ENCODE assay signal across 20 mouse cellular contexts in the genomic region with DNA sequence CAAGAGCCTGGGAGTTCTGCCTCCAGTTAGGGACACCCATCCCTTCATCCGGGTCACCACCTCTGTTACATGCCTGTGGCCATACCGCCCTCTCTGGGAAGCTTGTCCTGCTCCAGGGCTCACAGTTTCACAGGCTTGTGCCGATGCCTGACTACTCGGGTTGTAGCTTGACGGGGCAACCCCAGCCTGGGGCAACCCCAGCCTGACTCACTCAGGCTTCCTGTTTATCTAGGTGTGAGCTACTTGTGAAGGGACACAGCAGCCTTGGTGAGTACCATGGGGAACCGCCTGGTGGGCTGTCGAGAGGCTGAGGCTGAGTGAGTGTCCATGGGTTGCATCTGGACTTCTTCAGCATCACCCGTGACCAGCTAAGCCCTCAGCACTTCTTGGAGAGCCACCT. TPM values are rescaled to one million over a fixed set of nuclear protein-coding genes. Genes with fewer than 3 reads are reported as not detected.
DNase-seq lines count a peak whose midpoint lies in the region; ATAC-seq and TF ChIP-seq lines count a peak whose summit lies in the region.
"Had no signal": no experiment of that assay in that cellular context is flagged by ENCODE, and none has a peak within 500 bp of the region (broad histone marks: within the 10 kb centered on the region; RNA-seq: fewer than 3 reads in every experiment).

No protein-coding gene starts in this region.

- TF ChIP-seq EP300 in CH12.LX (IDR thresholded peaks at IDR 0.05; ENCODE audit: low read length): peak; percentile 22; the same call in 1 of the 2 replicates

- 89% methylated on average over 8 of the region's 8 CpGs for WGBS in midbrain, embryonic 11.5 days
- WGBS in midbrain, embryonic 16.5 days: 82% methylated on average over 8 of the region's 8 CpGs

- no peak overlapping the region for H3K9ac ChIP-seq in midbrain, embryonic 11.5 days (ENCODE audit: low read length)
- H3K9ac ChIP-seq in midbrain, embryonic 16.5 days (ENCODE audit: low read depth, low read length): no peak overlapping the region
- H3K9ac ChIP-seq in CH12.LX (ENCODE audit: insufficient read depth, low read depth): no peak overlapping the region
- H3K9ac ChIP-seq: embryonic facial prominence, embryonic 12.5 days; hindbrain, embryonic 14.5 days had no signal

- no peak overlapping the region for H3K4me2 ChIP-seq in midbrain, embryonic 11.5 days
- no peak overlapping the region for H3K4me2 ChIP-seq in midbrain, embryonic 16.5 days (ENCODE audit: low read length)
- peak overlapping the region; percentile 17; the same call in 1 of the 2 replicates for H3K4me2 ChIP-seq in CH12.LX (ENCODE audit: insufficient read depth, low read depth, poor library complexity, severe bottlenecking)
- H3K4me2 ChIP-seq: embryonic facial prominence, embryonic 12.5 days; hindbrain, embryonic 14.5 days had no signal

- no peak overlapping the region for H3K27ac ChIP-seq in midbrain, embryonic 11.5 days (ENCODE audit: low read depth, low read length)
- H3K27ac ChIP-seq in midbrain, embryonic 16.5 days (ENCODE audit: low read length): no peak overlapping the region
- H3K27ac ChIP-seq in CH12.LX (ENCODE audit: insufficient read depth, low read depth): no peak overlapping the region
- H3K27ac ChIP-seq: embryonic facial prominence, embryonic 12.5 days; gastrocnemius, adult 2 months; hindbrain, embryonic 14.5 days had no signal

- no peaks in the 10 kb centered on the region for H3K27me3 ChIP-seq in midbrain, embryonic 11.5 days (ENCODE audit: control insufficient read depth, insufficient read depth, low read length)
- H3K27me3 ChIP-seq in midbrain, embryonic 16.5 days (ENCODE audit: control insufficient read depth, insufficient read depth, low read depth, low read length): no peaks in the 10 kb centered on the region
- peaks cover 2% of the 10 kb centered on the region for H3K27me3 ChIP-seq in CH12.LX (replicated peaks)
- H3K27me3 ChIP-seq: embryonic facial prominence, embryonic 12.5 days had no signal

- no peak overlapping the region for H3K4me3 ChIP-seq in midbrain, embryonic 11.5 days (ENCODE audit: low read depth, low read length)
- H3K4me3 ChIP-seq in midbrain, embryonic 16.5 days (ENCODE audit: low read depth, low read length): no peak overlapping the region
- no peak overlapping the region for H3K4me3 ChIP-seq in CH12.LX (replicated peaks in 1 of 3; ENCODE audit: low read depth in 2 of 3, low read length in 2 of 3, poor library complexity in 1 of 3)
- H3K4me3 ChIP-seq: embryonic facial prominence, embryonic 12.5 days; gastrocnemius, adult 2 months had no signal

- H3K4me1 ChIP-seq in midbrain, embryonic 11.5 days (ENCODE audit: control insufficient read depth, insufficient read depth, low read length): no peaks in the 10 kb centered on the region
- H3K4me1 ChIP-seq in midbrain, embryonic 16.5 days (ENCODE audit: control insufficient read depth, insufficient read depth, low read length): no peaks in the 10 kb centered on the region
- peaks cover 26 to 54% of the 10 kb centered on the region in 2 experiments for H3K4me1 ChIP-seq in CH12.LX (ENCODE audit: control insufficient read depth in 1 of 2, insufficient read depth in 2 of 2)
- H3K4me1 ChIP-seq: embryonic facial prominence, embryonic 12.5 days had no signal

- ATAC-seq in midbrain, embryonic 11.5 days (ENCODE audit: low FRiP score): no peak
- no peak for ATAC-seq in midbrain, embryonic 16.5 days
- peak; percentile 91 for ATAC-seq in inflammation-experienced regulatory T-cells, adult 6 months
- ATAC-seq: forebrain, embryonic 16.5 days; intestine, postnatal 0 days had no signal

- peak; percentile 6 for DNase-seq in midbrain, embryonic 11.5 days (ENCODE audit: low spot score, missing footprints)
- peak; percentile 72 for DNase-seq in CH12.LX (ENCODE audit: extremely low read depth)
- no peak for DNase-seq in ovary, postnatal 14 days (ENCODE audit: low spot score)
- DNase-seq in T-cell, adult 2 months (ENCODE audit: low spot score): no peak
- no peak for DNase-seq in frontal cortex, adult 2 months (ENCODE audit: extremely low spot score in 1 of 2, low spot score in 1 of 2)
- DNase-seq: adrenal gland, postnatal 14 days; cerebellum, adult 11-12 months; cerebellum, adult 9-10 months; cerebellum, postnatal 25 days; gastrocnemius, adult 2 months; gastrocnemius, postnatal 25 days; heart, postnatal 10 days; heart, postnatal 4 days had no signal

- no peaks in the 10 kb centered on the region for H3K79me2 ChIP-seq in CH12.LX (replicated peaks; ENCODE audit: control insufficient read depth, extremely low read depth, insufficient read depth, poor library complexity, severe bottlenecking)

- H3K36me3 ChIP-seq in midbrain, embryonic 11.5 days (ENCODE audit: control insufficient read depth, insufficient read depth, low read length): no peaks in the 10 kb centered on the region
- H3K36me3 ChIP-seq in midbrain, embryonic 16.5 days (ENCODE audit: control insufficient read depth, insufficient read depth, low read length): no peaks in the 10 kb centered on the region
- no peaks in the 10 kb centered on the region for H3K36me3 ChIP-seq in CH12.LX (replicated peaks in 1 of 2; ENCODE audit: control insufficient read depth in 1 of 2, insufficient read depth in 1 of 2, low read length in 1 of 2)
- H3K36me3 ChIP-seq: embryonic facial prominence, embryonic 12.5 days had no signal

- TF ChIP-seq POLR2A in CH12.LX (IDR thresholded peaks at IDR 0.05; ENCODE audit: low read depth, low read length): no peak

- dilution Hi-C loops in CH12.LX (cut with MboI; ENCODE audit: extremely low pct_ligation_motif_present, extremely low pct_unique_long_range_greater_than_20kb, low sequenced_read_pairs): no loop called here

- TF ChIP-seq CTCF in CH12.LX (conservative IDR thresholded peaks at IDR 0.05 in 1 of 2, IDR thresholded peaks at IDR 0.05 in 1 of 2; ENCODE audit: low read depth in 2 of 2, low read length in 2 of 2): no peak

- no peaks in the 10 kb centered on the region for H3K9me3 ChIP-seq in midbrain, embryonic 11.5 days (ENCODE audit: control insufficient read depth, low read length)
- H3K9me3 ChIP-seq in midbrain, embryonic 16.5 days (replicated peaks; ENCODE audit: control insufficient read depth, low read length, poor library complexity, severe bottlenecking): no peaks in the 10 kb centered on the region
- H3K9me3 ChIP-seq in CH12.LX (replicated peaks; ENCODE audit: low read length): peaks cover 9% of the 10 kb centered on the region

- no peak for TF ChIP-seq RAD21 in CH12.LX (IDR thresholded peaks at IDR 0.05; ENCODE audit: low read depth, low read length)

- in situ Hi-C loops in CH12.LX (cut with MboI; ENCODE audit: low pct_ligation_motif_present, low pct_unique_long_range_greater_than_20kb, low sequenced_read_pairs): loop anchor here (25.0 kb wide), 1 partner anchor 170 kb away; no protein-coding TSS in a partner anchor

TF ChIP-seq in CH12.LX, 34 proteins besides CTCF, POLR2A, EP300 and RAD21:
- TF ChIP-seq KAT2A (IDR thresholded peaks at IDR 0.05; ENCODE audit: insufficient replicate concordance, low read length) (no peak), CHD1 (IDR thresholded peaks at IDR 0.05; ENCODE audit: low read depth, low read length) (no peak), UBTF (IDR thresholded peaks at IDR 0.05; ENCODE audit: low read depth, low read length) (no peak), SIN3A (IDR thresholded peaks at IDR 0.05; ENCODE audit: low read length) (no peak), TCF12 (IDR thresholded peaks at IDR 0.05; ENCODE audit: low read depth, low read length) (peak; percentile 40; the same call in 1 of the 2 replicates), MAZ (IDR thresholded peaks at IDR 0.05; ENCODE audit: low read depth, low read length) (no peak), CHD2 (IDR thresholded peaks at IDR 0.05; ENCODE audit: low read length) (no peak), ZNF384 (IDR thresholded peaks at IDR 0.05; ENCODE audit: low read depth, low read length) (no peak), E2F4 (IDR thresholded peaks at IDR 0.05; ENCODE audit: insufficient replicate concordance, low read depth, low read length) (no peak), ZMIZ1 (IDR thresholded peaks at IDR 0.05; ENCODE audit: low read depth, low read length) (no peak), MEF2A (IDR thresholded peaks at IDR 0.05; ENCODE audit: borderline replicate concordance, low read depth, low read length) (peak; percentile 57; the same call in 1 of the 2 replicates), IRF4 (IDR thresholded peaks at IDR 0.05; ENCODE audit: low read depth, low read length) (peak; percentile 25; the same call in 1 of the 2 replicates), MAX (IDR thresholded peaks at IDR 0.05; ENCODE audit: low read length) (no peak), MAFK (IDR thresholded peaks at IDR 0.05; ENCODE audit: insufficient replicate concordance, low read length) (no peak), ETS1 (conservative IDR thresholded peaks at IDR 0.05; ENCODE audit: low read depth, low read length) (peak; percentile 78), BHLHE40 (IDR thresholded peaks at IDR 0.05; ENCODE audit: low read depth, low read length) (peak; percentile 68), POLR2AphosphoS2 (IDR thresholded peaks at IDR 0.05; ENCODE audit: low read depth, low read length) (no peak)

RNA-seq across cellular contexts. Expression of a gene that starts 12.7 kb away (rescaled TPM):
- polyA plus RNA-seq in midbrain, embryonic 11.5 days (2014; fragmentation: Nextera tagmentation; extraction: Ambion mirVana): 23.2 and 28.4 TPM in 2 replicates
- polyA plus RNA-seq in midbrain, embryonic 16.5 days (2015; fragmentation: Nextera tagmentation; extraction: Ambion mirVana): 10.2 and 10.8 TPM in 2 replicates
- total RNA-seq in CH12.LX (2012; rRNA removed): 0.25 TPM in 2 replicates
- total RNA-seq in CH12.LX (2014; rRNA removed): 0.22 and 0.42 TPM in 2 replicates
- 0.22 TPM in 1 of 2 replicates, not detected in the other for polyA plus RNA-seq in CH12.LX (2012; ENCODE audit: insufficient read length, low read depth)
- 10 to 100 TPM in 1 of 3 experiments, 1 to 10 TPM in 2; 6.9 to 10.7 (median 8.0) TPM for polyA plus RNA-seq in inflammation-experienced regulatory T-cells, adult 6 months (2017; shearing (Covaris generic))
- 6.2 and 6.9 TPM in 2 replicates for polyA plus RNA-seq in frontal cortex, adult 2 months (2012; rRNA removed)
- total RNA-seq: granulocyte monocyte progenitor cell, adult 5-6 weeks had no signal

RNA-seq across cellular contexts. Expression of a gene that starts 24.9 kb away (rescaled TPM):
- polyA plus RNA-seq in midbrain, embryonic 11.5 days (2014; fragmentation: Nextera tagmentation; extraction: Ambion mirVana): 495 and 509 TPM in 2 replicates
- 300 and 310 TPM in 2 replicates for polyA plus RNA-seq in midbrain, embryonic 16.5 days (2015; fragmentation: Nextera tagmentation; extraction: Ambion mirVana)
- 1,240 and 1,429 TPM in 2 replicates for total RNA-seq in CH12.LX (2012; rRNA removed)
- 715 and 716 TPM in 2 replicates for total RNA-seq in CH12.LX (2014; rRNA removed)
- 300 and 964 TPM in 2 replicates for polyA plus RNA-seq in CH12.LX (2012; ENCODE audit: insufficient read length, low read depth)
- 1,000 to 10,000 TPM in 1 of 3 experiments, 100 to 1,000 TPM in 2; 475 to 1,461 (median 755) TPM for polyA plus RNA-seq in inflammation-experienced regulatory T-cells, adult 6 months (2017; shearing (Covaris generic))
- 452 and 463 TPM in 2 replicates for polyA plus RNA-seq in frontal cortex, adult 2 months (2012; rRNA removed)

Comparison
In these comparisons a context has a peak if more than half of its experiments do, and no peak if none do; other contexts are left out.
1. DNase-seq: peak in midbrain, embryonic 11.5 days (single experiment) and CH12.LX (single experiment); none in ovary, postnatal 14 days (single experiment), T-cell, adult 2 months (single experiment) and frontal cortex, adult 2 months (0 of 2).